Mouse (Mus musculus) small intestine, adult 2 months (tissue): ENCODE measurements around the gene Mustn1.

Experiments
- CTCF ChIP-seq: fragments of 200-500 bp; IDR thresholded peaks from 2 replicates; pipeline ENCODE4 v1.5.1; 2012; ENCODE audit warnings: low read depth, mild to moderate bottlenecking, control low read depth, inconsistent platforms, low read length, moderate library complexity, mixed read lengths; ENCODE audit not compliant: insufficient replicate concordance, insufficient read length; ENCODE audit errors: extremely low read depth
- POLR2A ChIP-seq: fragments of 200-500 bp; IDR thresholded peaks from 2 replicates; pipeline ENCODE4 v1.6.1; 2012; ENCODE audit warnings: low read depth, mild to moderate bottlenecking, control low read depth, inconsistent platforms, low read length, moderate library complexity

GRCm38 (mm10) chr14:30904307-30904706 lies 25.3 kb downstream of the Mustn1 start:
- no peak for TF ChIP-seq CTCF
- no peak for TF ChIP-seq POLR2A
